Mouse (Mus musculus) lung, adult 18-20 months (tissue): ENCODE results near the gene Ufm1.
A peak's percentile ranks its signal among the peaks of the same experiment; 100 is the strongest.

ENCODE experiments used
- DNase-seq, 2 experiments: peaks; one replicate each; pipeline ENCODE4 v3.0.0; 2022; ENCODE audit warnings: mixed read lengths in 2 of 2

The Ufm1 gene

GRCm38 (mm10) chr3:53863383-53864220 is at the start of gene Ufm1:
Gene Ufm1 (minus strand): TSS chr3:53863830.
- peak; percentile 95 to 96 for DNase-seq

- no peak for DNase-seq
These were observed 27.2 kb upstream of the Ufm1 start for GRCm38 (mm10) chr3:53890619-53891540.

- DNase-seq = no peak
These were observed 8.0 kb upstream of the Ufm1 start for GRCm38 (mm10) chr3:53871596-53871995.

- DNase-seq = no peak
These were observed 6.9 kb upstream of the Ufm1 start for GRCm38 (mm10) chr3:53870482-53870881.

GRCm38 (mm10) chr3:53869263-53869662 is 5.6 kb upstream of the Ufm1 start:
- no peak for DNase-seq

- no peak for DNase-seq
These were observed 4.6 kb upstream of the Ufm1 start for GRCm38 (mm10) chr3:53868212-53868611.

- no peak for DNase-seq
These were observed 8.8 kb downstream of the Ufm1 start for GRCm38 (mm10) chr3:53854831-53855230.

- DNase-seq = no peak
These were observed 9.4 kb downstream of the Ufm1 start for GRCm38 (mm10) chr3:53854261-53854660.

GRCm38 (mm10) chr3:53848262-53848661 is 15.4 kb downstream of the Ufm1 start:
- DNase-seq = no peak

GRCm38 (mm10) chr3:53847726-53848125 is 15.9 kb downstream of the Ufm1 start:
- no peak for DNase-seq

GRCm38 (mm10) chr3:53846206-53846928 is 17.3 kb downstream of the Ufm1 start:
- DNase-seq = no peak

GRCm38 (mm10) chr3:53844786-53845185 is 18.8 kb downstream of the Ufm1 start, which contains the start of gene Gm10985:
Gene Gm10985 (plus strand): TSS chr3:53845086.
- DNase-seq = no peak

- DNase-seq = no peak
These were observed 29.4 kb downstream of the Ufm1 start for GRCm38 (mm10) chr3:53834238-53834637.

- DNase-seq = no peak
These were observed 50.1 kb downstream of the Ufm1 start for GRCm38 (mm10) chr3:53813421-53813977.
